Mouse (Mus musculus): ENCODE data around the gene Arvcf.

GRCm38 (mm10) chr16:18337261-18337660, 10.7 kb upstream of the Arvcf start:
- TF ChIP-seq CTCF (IDR thresholded peaks at IDR 0.05; ENCODE audit: low read depth) (no peak), EP300 (optimal IDR thresholded peaks at IDR 0.05) (no peak)
